Mouse (Mus musculus): ENCODE measurements around the gene S1pr5.
"Not testable (repeated sequence)": the region's sequence is repeated elsewhere in the genome, so short reads cannot be mapped to it uniquely, and the experiment has no call there.

Gene S1pr5

DNA sequence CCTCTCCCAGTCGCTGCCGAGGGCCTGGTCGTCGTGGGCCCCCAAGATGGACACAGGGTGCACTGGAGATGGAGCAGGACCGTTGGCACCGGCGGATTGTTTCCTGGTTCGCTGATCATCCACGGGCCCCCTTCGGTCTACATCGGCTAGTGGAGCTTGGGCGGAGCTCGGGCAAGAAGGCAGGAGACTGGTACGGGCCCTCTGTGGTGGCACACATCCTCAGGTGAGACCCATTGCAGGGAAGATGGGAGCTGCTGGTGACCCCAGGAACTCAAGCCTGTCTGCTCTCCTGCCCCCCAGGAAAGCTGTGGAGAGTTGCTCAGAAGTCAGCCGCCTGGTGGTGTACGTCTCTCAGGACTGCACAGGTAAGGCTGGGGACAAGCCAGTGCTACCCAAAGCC lies 20.1 kb upstream of the S1pr5 start:
- in situ Hi-C loops (cut with MboI, MseI), result no loop called here

- in situ Hi-C loops (cut with MboI, MseI), result no loop called here
These were observed 18.6 kb upstream of the S1pr5 start for GRCm38 (mm10) chr9:21266889-21267288.

DNA sequence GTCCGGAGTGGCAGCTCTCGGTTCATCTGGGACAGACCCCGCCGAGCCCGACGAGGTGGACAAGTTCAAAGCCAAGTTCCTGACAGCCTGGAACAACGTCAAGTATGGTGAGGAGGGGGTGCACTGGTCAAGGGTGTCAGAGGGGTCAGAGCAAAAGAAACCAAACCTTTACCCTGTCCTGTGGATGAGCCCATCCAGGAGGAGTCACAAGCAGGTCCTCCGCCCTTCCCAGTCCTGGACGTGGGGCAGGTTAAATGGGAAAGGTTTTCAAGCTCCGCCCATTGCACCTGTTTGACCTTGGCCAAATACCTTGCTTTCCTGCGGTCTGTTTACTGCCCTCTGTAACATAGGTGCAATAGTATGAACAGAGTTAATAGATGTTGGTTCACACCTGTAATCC lies 17.4 kb upstream of the S1pr5 start:
- in situ Hi-C loops (cut with MboI, MseI), result no loop called here

GRCm38 (mm10) chr9:21265000-21265561 lies 16.8 kb upstream of the S1pr5 start, which contains the start of gene Atg4d:
Gene Atg4d (plus strand): TSS chr9:21265293.
- in situ Hi-C loops (cut with MboI, MseI), result no loop called here

- in situ Hi-C loops (cut with MboI, MseI), result no loop called here
These were observed 16.2 kb upstream of the S1pr5 start for GRCm38 (mm10) chr9:21264272-21264999.

GRCm38 (mm10) chr9:21261831-21262230 lies 13.6 kb upstream of the S1pr5 start:
- in situ Hi-C loops (cut with MboI, MseI), result no loop called here

DNA sequence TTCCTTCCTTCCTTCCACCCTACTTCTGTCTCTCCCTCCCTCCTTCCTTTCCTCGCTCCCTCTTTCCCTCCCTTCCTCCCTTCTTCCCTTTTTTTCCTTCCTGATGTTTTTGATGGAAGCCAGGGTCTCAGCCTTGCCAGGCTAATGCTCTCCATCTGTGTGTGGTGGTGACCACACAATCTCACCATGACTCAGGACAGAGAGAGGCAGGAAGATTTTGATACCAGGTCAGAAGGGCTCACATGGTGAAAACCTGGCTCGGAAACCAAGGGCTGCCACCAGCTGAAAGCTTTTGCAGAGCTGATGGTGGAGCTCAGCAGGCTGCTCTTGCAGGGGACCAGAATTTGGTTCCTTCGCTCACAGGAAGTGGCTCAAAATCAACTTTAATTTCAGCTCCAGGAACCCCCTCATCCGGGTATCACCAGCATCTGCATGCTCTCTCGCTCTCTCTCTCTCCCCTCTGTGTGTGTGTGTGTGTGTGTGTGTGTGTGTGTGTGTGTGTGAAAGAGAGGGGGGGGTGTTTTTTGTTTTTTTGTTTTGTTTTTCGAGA lies 12.3 kb upstream of the S1pr5 start:
- in situ Hi-C loops (cut with MboI, MseI), result no loop called here

GRCm38 (mm10) chr9:21256349-21256748 lies 8.1 kb upstream of the S1pr5 start:
- in situ Hi-C loops (cut with MboI, MseI), result not testable (repeated sequence)

GRCm38 (mm10) chr9:21254690-21255089 lies 6.4 kb upstream of the S1pr5 start:
- in situ Hi-C loops (cut with MboI, MseI), result no loop called here

GRCm38 (mm10) chr9:21251116-21251735 lies 3.0 kb upstream of the S1pr5 start:
- in situ Hi-C loops (cut with MboI, MseI), result no loop called here

DNA sequence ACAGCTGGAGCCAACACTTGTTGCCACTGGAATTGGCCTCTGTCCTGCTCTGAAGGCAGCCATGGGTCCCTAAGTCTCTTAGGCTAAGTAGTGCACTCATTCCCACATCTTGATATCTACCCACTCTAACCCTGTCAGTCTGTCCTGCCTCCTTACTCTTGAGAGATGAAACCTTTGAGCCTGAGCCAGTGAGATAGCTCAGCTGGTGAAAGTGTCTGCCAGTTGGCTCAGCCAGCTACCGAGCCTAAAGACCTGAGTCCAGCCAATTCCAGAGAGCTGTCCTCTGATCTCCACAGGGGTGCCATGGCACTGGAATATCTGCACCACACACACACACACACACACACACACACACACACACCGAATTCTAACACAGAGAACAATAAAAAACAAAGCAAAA lies 2.3 kb upstream of the S1pr5 start:
- in situ Hi-C loops (cut with MboI, MseI), result no loop called here

DNA sequence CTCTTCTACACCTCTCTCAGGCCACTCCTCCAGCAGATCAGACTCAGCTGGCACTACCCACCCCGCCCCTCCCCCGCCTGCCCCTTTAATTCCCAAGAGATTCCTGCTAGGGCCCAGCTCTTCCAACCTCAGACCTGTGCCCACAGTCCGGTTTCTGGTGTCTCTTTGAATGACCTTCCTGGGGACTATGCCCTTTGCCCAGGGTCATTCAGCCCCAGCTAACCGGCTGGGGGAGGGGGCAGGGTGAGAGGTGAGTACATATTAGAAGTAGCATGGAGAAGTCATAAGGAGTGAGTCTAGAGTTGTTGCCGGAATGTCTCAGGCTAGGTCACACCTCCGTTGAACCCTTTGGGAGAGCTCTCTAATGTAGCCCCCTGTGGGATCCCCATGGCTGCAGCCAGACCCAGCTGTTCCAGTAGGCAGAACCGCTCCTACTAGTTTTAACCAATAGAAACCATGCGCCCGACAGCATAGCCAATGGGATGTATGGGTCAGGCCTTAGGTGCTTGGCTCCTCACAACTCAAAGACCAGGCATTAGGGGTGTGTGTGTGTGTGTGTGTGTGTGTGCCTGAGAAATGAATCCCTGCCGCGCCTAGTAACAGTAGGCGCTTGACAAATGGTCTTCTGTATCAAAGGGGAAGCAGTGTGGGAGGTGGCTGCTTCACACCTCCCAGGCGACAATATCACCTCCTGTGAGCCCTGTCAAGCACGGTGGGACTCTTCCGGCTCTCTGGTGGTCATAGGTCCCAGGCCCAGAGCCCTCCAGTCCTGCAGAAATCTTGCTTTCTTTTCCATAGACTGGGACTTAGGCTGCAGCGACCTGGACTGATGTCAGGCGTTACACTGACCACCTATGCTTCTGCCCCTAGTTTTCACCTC lies 1.6 kb upstream of the S1pr5 start:
- in situ Hi-C loops (cut with MboI, MseI), result no loop called here

GRCm38 (mm10) chr9:21246342-21246741 lies 1.9 kb downstream of the S1pr5 start:
- in situ Hi-C loops (cut with MboI, MseI), result no loop called here

- in situ Hi-C loops (cut with MboI, MseI), result no loop called here
These were observed 3.1 kb downstream of the S1pr5 start for GRCm38 (mm10) chr9:21245113-21245487.

DNA sequence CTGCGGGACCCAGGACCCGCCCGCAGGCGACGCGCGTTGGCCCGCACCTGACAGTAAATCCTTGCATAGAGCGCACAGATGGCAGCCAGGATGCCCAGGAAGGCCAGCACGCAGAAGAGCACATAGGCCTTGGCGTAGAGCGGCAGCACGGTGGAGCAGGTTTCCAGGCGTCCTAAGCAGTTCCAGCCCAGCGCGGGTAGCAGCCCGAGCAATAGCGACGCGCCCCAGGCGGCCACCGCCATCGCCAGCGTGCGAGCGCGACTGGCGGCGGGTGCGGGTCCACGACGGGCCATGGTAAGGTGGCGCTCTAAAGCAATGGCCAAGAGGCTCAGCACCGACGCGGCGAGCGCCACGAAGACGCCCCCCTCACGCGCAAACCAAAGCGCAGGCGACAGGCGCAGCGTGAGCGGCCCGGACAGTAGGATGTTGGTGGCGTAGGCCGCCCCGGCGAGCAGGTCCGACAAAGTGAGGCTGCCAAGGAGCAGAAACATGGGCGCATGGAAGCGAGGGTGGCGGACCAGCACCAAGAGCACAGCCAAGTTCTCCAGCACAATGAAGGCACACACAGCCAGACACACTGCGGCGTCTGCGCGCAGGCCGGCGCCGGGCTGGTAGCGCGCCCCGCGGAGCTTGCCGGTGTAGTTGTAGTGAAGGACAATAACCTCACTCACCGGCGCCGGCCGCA lies 3.7 kb downstream of the S1pr5 start:
- in situ Hi-C loops (cut with MboI, MseI), result no loop called here

- in situ Hi-C loops (cut with MboI, MseI), result no loop called here
These were observed 4.3 kb downstream of the S1pr5 start for GRCm38 (mm10) chr9:21243826-21244427.

DNA sequence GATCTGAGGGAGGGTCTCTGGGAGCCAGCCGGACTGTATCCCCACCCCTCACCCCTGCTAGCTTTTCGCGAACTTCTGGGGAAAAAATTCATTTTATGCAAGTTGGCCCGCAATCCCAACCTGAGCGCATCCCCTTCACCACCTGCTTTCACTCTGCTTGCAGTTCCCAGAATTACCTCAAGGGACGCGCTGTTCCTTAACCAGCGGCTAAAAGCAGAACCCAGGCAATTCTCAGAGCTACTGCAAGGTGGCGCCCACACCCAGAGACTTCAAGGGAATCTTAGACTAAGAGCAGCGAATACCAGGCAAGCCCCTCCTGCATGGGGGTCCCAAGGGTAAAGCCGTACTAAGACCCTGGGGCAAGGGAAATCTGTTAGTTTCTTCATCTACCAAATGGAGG lies 6.9 kb downstream of the S1pr5 start:
- in situ Hi-C loops (cut with MboI, MseI), result no loop called here

- in situ Hi-C loops (cut with MboI, MseI), result no loop called here
These were observed 8.8 kb downstream of the S1pr5 start for GRCm38 (mm10) chr9:21239465-21239848.

DNA sequence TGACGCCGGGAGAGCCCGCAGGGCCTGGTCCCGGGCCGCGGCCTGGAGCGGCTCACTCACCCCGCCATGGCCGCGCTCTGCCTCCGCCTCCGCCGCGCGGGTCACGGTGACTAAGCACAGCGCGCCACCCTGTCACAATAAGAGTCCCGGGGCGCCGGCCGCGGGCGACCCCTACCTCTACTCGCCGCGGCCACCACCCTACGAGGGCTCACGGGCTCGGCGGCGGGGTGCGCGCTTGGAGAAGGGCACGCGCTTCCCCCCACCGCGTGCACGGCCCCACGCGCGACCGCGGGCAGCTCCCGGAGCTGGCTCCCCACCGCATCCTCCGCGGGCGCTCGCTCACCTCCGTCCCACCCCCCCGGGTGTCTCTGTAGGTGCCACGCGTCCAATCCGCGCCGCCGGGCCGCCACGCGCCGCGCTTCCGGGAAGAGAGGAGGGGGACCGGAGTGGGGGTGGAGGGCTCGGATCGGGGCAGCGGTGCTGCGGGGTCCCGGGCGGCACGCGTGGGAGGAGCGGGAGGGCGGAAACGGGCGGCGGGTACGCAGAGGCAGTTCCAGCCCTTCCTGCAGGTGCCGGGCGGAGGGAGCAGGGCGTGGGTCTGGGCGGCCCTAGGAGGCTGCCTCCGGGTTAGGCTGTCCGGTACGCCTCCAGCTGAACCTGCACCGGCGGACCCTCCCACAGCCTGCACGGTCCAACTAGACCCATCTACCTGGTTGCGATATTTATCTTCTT lies 9.3 kb downstream of the S1pr5 start, which contains the start of gene Keap1:
Gene Keap1, minus strand, starts transcription at position 629 of the 732 bp plus-strand sequence.
- in situ Hi-C loops (cut with MboI, MseI), result no loop called here
